Mouse (Mus musculus): ENCODE results near the gene Ptger1. TPM values are rescaled to one million over a fixed set of nuclear protein-coding genes. Genes with fewer than 3 reads are reported as not detected.

Ptger1 gene
- total RNA-seq, 4 experiments from 2014 or later: 0.15 to 0.16 TPM; not detected in 2

Other genes with a start within 250 kb of the Ptger1 start
- gene Scoc, start 208.3 kb upstream of the Ptger1 start, total RNA-seq (2022): 10 to 100 TPM; 49.1 to 54.1 (median 51.7) TPM
- gene Olfr370, start 130.9 kb upstream of the Ptger1 start, total RNA-seq (2022): not detected
- 100 to 1,000 TPM; 262 to 329 (median 295) TPM for gene Ndufb7, start 100.0 kb upstream of the Ptger1 start, total RNA-seq (2022)
- gene Tecr, start 58.7 kb upstream of the Ptger1 start, total RNA-seq (2022): 100 to 1,000 TPM; 461 to 506 (median 481) TPM
- 1 to 10 TPM; 3.6 to 7.9 (median 3.8) TPM for gene Dnajb1, start 58.5 kb upstream of the Ptger1 start, total RNA-seq (2022)
- 10 to 100 TPM; 14.5 to 18.1 (median 17.6) TPM for gene Gipc1, start 14.0 kb upstream of the Ptger1 start, total RNA-seq (2022)
- 10 to 100 TPM; 23.2 to 24.1 (median 23.6) TPM for gene Pkn1, start 32.5 kb downstream of the Ptger1 start, total RNA-seq (2022)
- gene Ddx39, start 48.5 kb downstream of the Ptger1 start, total RNA-seq (2022): 10 to 100 TPM; 10.6 to 12.0 (median 11.7) TPM
- gene Adgre5, start 74.6 kb downstream of the Ptger1 start, total RNA-seq (2022): 10 to 100 TPM; 14.6 to 17.2 (median 15.6) TPM
- 10 to 100 TPM in 2 of 4 experiments, 1 to 10 TPM in 2; 9.8 to 17.5 (median 12.5) TPM for gene Adgrl1, start 233.4 kb downstream of the Ptger1 start, total RNA-seq (2022)